Mouse (Mus musculus) ES-Bruce4 (cell line): ENCODE measurements around the gene Nhlrc4.

Experiments
- CTCF ChIP-seq: IDR thresholded peaks from one replicate; pipeline ENCODE4 v1.8.1; 2011; ENCODE audit warnings: low read depth, low read length
- EP300 ChIP-seq: IDR thresholded peaks from 2 replicates; pipeline ENCODE4 v1.6.1; 2011; ENCODE audit warnings: low read depth, low read length; ENCODE audit not compliant: insufficient read depth
- POLR2A ChIP-seq: IDR thresholded peaks from one replicate; pipeline ENCODE4 v1.8.1; 2011; ENCODE audit warnings: low read length; ENCODE audit not compliant: insufficient read depth

DNA sequence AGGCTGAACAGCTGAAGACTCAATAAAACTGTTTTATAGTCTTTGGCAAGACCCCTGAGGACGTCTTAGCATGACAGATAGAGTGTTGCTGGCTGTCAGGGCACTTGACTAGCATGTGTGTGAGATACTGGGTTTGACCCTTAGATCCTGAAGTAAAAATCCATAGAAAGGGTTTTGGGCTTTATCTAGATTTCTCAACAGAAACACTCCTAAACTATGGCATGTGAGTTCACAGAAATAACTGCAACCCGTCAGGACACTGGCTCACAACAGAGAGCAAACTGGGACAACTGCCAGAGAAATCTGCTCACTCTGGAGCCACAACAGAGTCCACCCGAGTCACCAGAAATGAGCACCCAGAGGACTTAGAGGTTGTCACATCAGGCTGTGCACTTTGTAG is 22.9 kb upstream of the Nhlrc4 start:
- TF ChIP-seq CTCF (no peak), POLR2A (no peak), EP300 (no peak)
